Mouse (Mus musculus): ENCODE data around the gene Rassf1. TPM values are rescaled to one million over a fixed set of nuclear protein-coding genes. Genes with fewer than 3 reads are reported as not detected.
A peak's percentile ranks its signal among the peaks of the same experiment; 100 is the strongest.

The Rassf1 gene
- polyA plus RNA-seq, 1 experiment from 2014 or later: 46.5 TPM

GRCm38 (mm10) chr9:107542721-107543120 is 8.6 kb upstream of the Rassf1 start:
- peak overlapping the region; percentile 75; the same call in 1 of the 2 replicates for H3K27ac ChIP-seq (replicated peaks)
- no peaks in the 10 kb centered on the region for H3K9me3 ChIP-seq
- WGBS: 48% methylated on average over 8 of the region's 8 CpGs
- peaks cover 49% of the 10 kb centered on the region for H3K36me3 ChIP-seq (replicated peaks)
- peaks cover 5% of the 10 kb centered on the region; the same call in 1 of the 2 replicates for H3K27me3 ChIP-seq (replicated peaks; ENCODE audit: low read depth, poor library complexity, severe bottlenecking)
- peak overlapping the region; percentile 66 for H3K4me3 ChIP-seq
- no peak for DNase-seq (ENCODE audit: low spot score)
- peaks cover 59% of the 10 kb centered on the region for H3K4me1 ChIP-seq

GRCm38 (mm10) chr9:107543299-107543698 is 8.1 kb upstream of the Rassf1 start:
- peaks cover 60% of the 10 kb centered on the region for H3K4me1 ChIP-seq
- H3K36me3 ChIP-seq (replicated peaks): peaks cover 43% of the 10 kb centered on the region
- DNase-seq (ENCODE audit: low spot score): no peak
- peak overlapping the region; percentile 66 for H3K4me3 ChIP-seq
- H3K9me3 ChIP-seq: no peaks in the 10 kb centered on the region
- H3K27ac ChIP-seq (replicated peaks): no peak overlapping the region
- peaks cover 11% of the 10 kb centered on the region; the same call in 1 of the 2 replicates for H3K27me3 ChIP-seq (replicated peaks; ENCODE audit: low read depth, poor library complexity, severe bottlenecking)
- WGBS: 84% methylated on average over 11 of the region's 11 CpGs

DNA sequence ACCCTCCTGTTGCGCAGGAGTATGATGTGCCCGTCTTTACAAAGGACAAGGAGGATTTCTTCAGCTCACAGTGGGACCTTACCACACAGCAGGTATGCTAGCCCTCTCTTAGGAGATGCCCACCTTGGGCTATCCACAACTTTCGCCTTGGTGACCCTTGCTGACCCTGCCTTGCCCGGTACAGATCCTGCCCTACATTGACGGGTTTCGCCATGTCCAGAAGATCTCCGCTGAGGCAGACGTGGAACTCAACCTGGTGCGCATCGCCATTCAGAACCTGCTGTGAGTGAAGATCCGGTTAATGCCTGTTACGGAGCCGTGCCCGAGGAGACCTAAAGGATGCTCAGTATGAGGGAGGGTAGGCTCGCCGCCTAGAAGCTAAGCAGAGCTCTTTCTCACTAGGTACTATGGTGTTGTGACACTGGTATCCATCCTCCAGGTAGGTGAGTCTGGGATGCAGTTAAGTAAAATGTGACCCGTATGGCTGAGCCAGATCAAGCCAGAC is 7.1 kb upstream of the Rassf1 start:
- WGBS: 95% methylated on average over 17 of the region's 17 CpGs
- Histone ChIP-seq H3K4me1 (peaks cover 60% of the 10 kb centered on the region), H3K27ac (replicated peaks) (no peak overlapping the region), H3K36me3 (replicated peaks) (peaks cover 34% of the 10 kb centered on the region), H3K27me3 (replicated peaks; ENCODE audit: low read depth, poor library complexity, severe bottlenecking) (peaks cover 20% of the 10 kb centered on the region), H3K9me3 (no peaks in the 10 kb centered on the region), H3K4me3 (no peak overlapping the region)
- DNase-seq (ENCODE audit: low spot score): no peak

DNA sequence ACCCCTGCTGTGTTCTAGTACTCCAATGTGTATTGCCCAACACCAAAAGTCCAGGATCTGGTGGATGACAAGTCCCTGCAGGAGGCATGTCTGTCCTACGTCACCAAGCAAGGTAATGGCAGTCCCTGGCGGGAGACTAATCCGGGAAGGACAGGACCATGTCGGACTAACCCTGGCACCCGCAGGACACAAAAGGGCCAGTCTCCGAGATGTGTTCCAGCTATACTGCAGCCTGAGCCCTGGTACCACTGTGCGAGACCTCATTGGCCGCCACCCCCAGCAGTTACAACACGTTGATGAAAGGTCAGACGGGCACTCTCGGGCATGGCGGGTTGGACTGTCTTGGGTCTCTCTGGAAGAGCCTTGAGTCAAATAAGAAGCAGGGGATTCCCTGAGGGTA is 6.6 kb upstream of the Rassf1 start:
- H3K9me3 ChIP-seq: no peaks in the 10 kb centered on the region
- H3K4me3 ChIP-seq: 0 out of 2 replicates have a peak overlapping the region, but pooled peaks have one; percentile 6
- WGBS: 93% methylated on average over 12 of the region's 12 CpGs
- no peak overlapping the region for H3K27ac ChIP-seq (replicated peaks)
- no peak for DNase-seq (ENCODE audit: low spot score)
- H3K27me3 ChIP-seq (replicated peaks; ENCODE audit: low read depth, poor library complexity, severe bottlenecking): peaks cover 25% of the 10 kb centered on the region
- peaks cover 62% of the 10 kb centered on the region for H3K4me1 ChIP-seq
- peaks cover 29% of the 10 kb centered on the region for H3K36me3 ChIP-seq (replicated peaks)

- Histone ChIP-seq H3K4me1 (peaks cover 64% of the 10 kb centered on the region), H3K9me3 (no peaks in the 10 kb centered on the region), H3K4me3 (no peak overlapping the region), H3K36me3 (replicated peaks) (peaks cover 24% of the 10 kb centered on the region), H3K27me3 (replicated peaks; ENCODE audit: low read depth, poor library complexity, severe bottlenecking) (peaks cover 30% of the 10 kb centered on the region), H3K27ac (replicated peaks) (no peak overlapping the region)
- DNase-seq (ENCODE audit: low spot score): no peak
- WGBS: 87% methylated on average over 10 of the region's 10 CpGs
Observed at GRCm38 (mm10) chr9:107545199-107545598, 6.2 kb upstream of the Rassf1 start.

DNA sequence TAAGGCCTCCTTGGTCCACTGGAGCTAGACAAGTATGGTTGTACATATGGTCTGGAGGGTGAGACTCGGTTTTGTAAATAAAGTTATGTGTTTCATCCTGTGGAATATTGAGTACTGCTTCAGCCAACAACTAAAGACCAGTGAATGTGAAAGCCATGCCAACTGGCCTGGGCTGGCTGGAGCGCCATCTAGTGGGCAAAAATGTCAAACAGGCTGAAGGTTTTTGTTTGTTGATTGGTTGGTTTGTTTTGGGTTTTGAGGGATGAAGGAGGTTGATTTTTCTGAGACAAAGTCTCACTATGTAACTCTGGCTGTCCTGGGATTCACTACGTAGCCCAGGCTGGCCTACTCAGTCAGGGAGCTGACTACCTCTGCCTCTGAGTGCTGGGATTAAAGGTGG is 5.8 kb upstream of the Rassf1 start:
- peaks cover 64% of the 10 kb centered on the region for H3K4me1 ChIP-seq
- peak; percentile 82 for DNase-seq (ENCODE audit: low spot score)
- H3K36me3 ChIP-seq (replicated peaks): peaks cover 23% of the 10 kb centered on the region
- no peak overlapping the region for H3K4me3 ChIP-seq
- peaks cover 34% of the 10 kb centered on the region for H3K27me3 ChIP-seq (replicated peaks; ENCODE audit: low read depth, poor library complexity, severe bottlenecking)
- H3K9me3 ChIP-seq: no peaks in the 10 kb centered on the region
- 4% methylated on average over 3 of the region's 3 CpGs for WGBS
- H3K27ac ChIP-seq (replicated peaks): no peak overlapping the region

DNA sequence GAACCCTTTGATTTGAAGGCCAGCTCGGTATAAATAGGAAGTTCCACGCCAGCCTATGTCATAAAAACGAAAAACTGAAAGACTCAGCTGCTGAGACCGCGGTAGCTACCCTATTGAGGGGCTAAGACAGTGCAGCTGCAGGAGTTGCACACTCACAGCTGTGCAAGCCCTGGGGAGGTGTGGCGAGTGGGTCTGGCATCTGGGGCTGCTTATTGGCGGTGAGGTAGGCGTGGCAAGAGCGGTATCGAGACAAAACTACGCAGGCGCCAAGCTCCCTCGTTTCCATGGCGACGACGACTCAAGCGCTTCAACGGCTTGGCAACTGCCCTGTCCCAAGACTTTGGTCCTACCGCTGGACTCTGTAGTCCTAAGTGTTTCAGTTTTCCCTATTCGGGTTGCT is 4.3 kb upstream of the Rassf1 start, which contains the start of gene Zmynd10:
Gene Zmynd10 (plus strand): TSS at position 273 of the 400 bp plus-strand sequence.
- H3K27ac ChIP-seq (replicated peaks): 0 out of 2 replicates have a peak within 1 kb of the TSS, but pooled peaks have one; percentile 20
- peak; percentile 94 for DNase-seq (ENCODE audit: low spot score)
- H3K36me3 ChIP-seq (replicated peaks): peaks cover 23% of the 10 kb centered on the region
- H3K27me3 ChIP-seq (replicated peaks; ENCODE audit: low read depth, poor library complexity, severe bottlenecking): peaks cover 48% of the 10 kb centered on the region
- H3K9me3 ChIP-seq: no peaks in the 10 kb centered on the region
- WGBS: 5% methylated on average over 20 of the region's 20 CpGs
- peak within 1 kb of the TSS; percentile 44 for H3K4me3 ChIP-seq
- peaks cover 67% of the 10 kb centered on the region for H3K4me1 ChIP-seq

GRCm38 (mm10) chr9:107547957-107548356 is 3.4 kb upstream of the Rassf1 start:
- no peak overlapping the region for H3K4me3 ChIP-seq
- H3K27ac ChIP-seq (replicated peaks): no peak overlapping the region
- DNase-seq (ENCODE audit: low spot score): no peak
- peaks cover 57% of the 10 kb centered on the region for H3K27me3 ChIP-seq (replicated peaks; ENCODE audit: low read depth, poor library complexity, severe bottlenecking)
- H3K36me3 ChIP-seq (replicated peaks): peaks cover 23% of the 10 kb centered on the region
- peaks cover 67% of the 10 kb centered on the region for H3K4me1 ChIP-seq
- WGBS: 76% methylated on average over 5 of the region's 5 CpGs
- no peaks in the 10 kb centered on the region for H3K9me3 ChIP-seq

DNA sequence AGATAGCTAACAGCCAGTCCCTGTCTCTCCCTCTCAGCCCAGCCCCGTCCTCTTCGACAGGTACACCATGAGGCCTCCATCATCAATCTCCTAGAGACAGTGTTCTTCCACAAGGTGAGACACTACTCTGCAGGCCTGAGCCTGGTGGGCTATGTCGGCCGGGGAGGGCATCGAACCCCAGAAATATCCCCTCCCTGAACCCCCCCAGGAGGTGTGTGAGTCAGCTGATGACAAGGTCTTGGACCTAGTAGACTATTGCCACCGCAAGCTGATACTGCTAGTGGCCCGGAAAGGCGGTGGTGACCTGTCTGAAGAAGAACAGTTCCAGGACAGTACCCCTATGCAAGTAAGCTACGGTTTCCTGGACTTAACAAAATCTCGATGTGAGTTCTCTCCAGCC is 2.5 kb upstream of the Rassf1 start:
- WGBS: 88% methylated on average over 10 of the region's 10 CpGs
- H3K27ac ChIP-seq (replicated peaks): no peak overlapping the region
- H3K27me3 ChIP-seq (replicated peaks; ENCODE audit: low read depth, poor library complexity, severe bottlenecking): peaks cover 62% of the 10 kb centered on the region
- DNase-seq (ENCODE audit: low spot score): no peak
- H3K4me3 ChIP-seq: no peak overlapping the region
- no peaks in the 10 kb centered on the region for H3K9me3 ChIP-seq
- peaks cover 16% of the 10 kb centered on the region for H3K36me3 ChIP-seq (replicated peaks)
- H3K4me1 ChIP-seq: peaks cover 70% of the 10 kb centered on the region

- peaks cover 62% of the 10 kb centered on the region for H3K27me3 ChIP-seq (replicated peaks; ENCODE audit: low read depth, poor library complexity, severe bottlenecking)
- H3K36me3 ChIP-seq (replicated peaks): peaks cover 9% of the 10 kb centered on the region
- WGBS: 82% methylated on average over 20 of the region's 20 CpGs
- H3K9me3 ChIP-seq: no peaks in the 10 kb centered on the region
- H3K27ac ChIP-seq (replicated peaks): peak overlapping the region; percentile 10; the same call in 1 of the 2 replicates
- DNase-seq (ENCODE audit: low spot score): no peak
- peaks cover 75% of the 10 kb centered on the region for H3K4me1 ChIP-seq
- 0 out of 2 replicates have a peak overlapping the region, but pooled peaks have one; percentile 85 for H3K4me3 ChIP-seq
Observed at GRCm38 (mm10) chr9:107549297-107550074, 1.9 kb upstream of the Rassf1 start.

DNA sequence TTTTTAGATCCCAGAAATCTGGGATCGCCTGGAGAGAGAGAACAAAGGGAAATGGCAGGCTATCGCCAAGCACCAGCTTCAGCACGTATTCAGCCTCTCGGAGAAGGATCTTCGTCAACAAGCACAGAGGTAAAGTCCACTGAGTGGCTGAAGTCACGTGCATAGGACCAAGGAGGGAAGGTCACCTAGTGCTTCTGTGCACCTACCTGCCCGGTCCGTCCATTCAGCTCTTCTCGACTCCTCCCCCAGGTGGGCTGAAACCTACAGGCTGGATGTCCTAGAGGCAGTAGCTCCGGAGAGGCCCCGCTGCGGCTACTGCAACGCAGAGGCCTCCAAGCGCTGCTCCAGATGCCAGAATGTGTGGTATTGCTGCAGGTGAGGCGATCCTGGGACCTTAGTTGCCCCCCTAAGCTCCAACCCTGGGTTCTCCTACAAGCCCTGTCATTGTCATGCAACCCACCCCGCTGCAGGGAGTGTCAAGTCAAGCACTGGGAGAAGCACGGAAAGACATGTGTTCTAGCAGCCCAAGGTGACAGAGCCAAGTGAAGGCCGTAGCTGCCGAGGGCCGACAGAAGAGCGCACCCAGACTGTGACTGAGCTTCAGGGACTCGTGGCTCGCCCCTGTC is 751 bp upstream of the Rassf1 start:
- no peak for DNase-seq (ENCODE audit: low spot score)
- Histone ChIP-seq H3K36me3 (replicated peaks) (no peaks in the 10 kb centered on the region), H3K4me3 (peak overlapping the region; percentile 85), H3K27me3 (replicated peaks; ENCODE audit: low read depth, poor library complexity, severe bottlenecking) (peaks cover 62% of the 10 kb centered on the region), H3K9me3 (no peaks in the 10 kb centered on the region), H3K4me1 (peaks cover 75% of the 10 kb centered on the region), H3K27ac (replicated peaks) (peak overlapping the region; percentile 88)
- WGBS: 20% methylated on average over 23 of the region's 23 CpGs

GRCm38 (mm10) chr9:107551890-107552355 is 568 bp downstream of the Rassf1 start:
- H3K4me3 ChIP-seq: peak overlapping the region; percentile 85
- H3K36me3 ChIP-seq (replicated peaks): peaks cover 11% of the 10 kb centered on the region
- peaks cover 62% of the 10 kb centered on the region for H3K27me3 ChIP-seq (replicated peaks; ENCODE audit: low read depth, poor library complexity, severe bottlenecking)
- no peak for DNase-seq (ENCODE audit: low spot score)
- no peaks in the 10 kb centered on the region for H3K9me3 ChIP-seq
- 4% methylated on average over 8 of the region's 8 CpGs for WGBS
- peaks cover 74% of the 10 kb centered on the region for H3K4me1 ChIP-seq
- peak overlapping the region; percentile 88 for H3K27ac ChIP-seq (replicated peaks)
